Mouse (Mus musculus) 3134 (cell line): ENCODE measurements around the gene Snx15.
A peak's percentile ranks its signal among the peaks of the same experiment; 100 is the strongest.
"Not testable (repeated sequence)": the region's sequence is repeated elsewhere in the genome, so short reads cannot be mapped to it uniquely, and the experiment has no call there.

Experiments used
- DNase-seq: peaks from one replicate; pipeline ENCODE4 v3.0.0-alpha.2; 2011; ENCODE audit warnings: low spot score; ENCODE audit not compliant: insufficient read length; ENCODE audit errors: extremely low read depth

The Snx15 gene

DNA sequence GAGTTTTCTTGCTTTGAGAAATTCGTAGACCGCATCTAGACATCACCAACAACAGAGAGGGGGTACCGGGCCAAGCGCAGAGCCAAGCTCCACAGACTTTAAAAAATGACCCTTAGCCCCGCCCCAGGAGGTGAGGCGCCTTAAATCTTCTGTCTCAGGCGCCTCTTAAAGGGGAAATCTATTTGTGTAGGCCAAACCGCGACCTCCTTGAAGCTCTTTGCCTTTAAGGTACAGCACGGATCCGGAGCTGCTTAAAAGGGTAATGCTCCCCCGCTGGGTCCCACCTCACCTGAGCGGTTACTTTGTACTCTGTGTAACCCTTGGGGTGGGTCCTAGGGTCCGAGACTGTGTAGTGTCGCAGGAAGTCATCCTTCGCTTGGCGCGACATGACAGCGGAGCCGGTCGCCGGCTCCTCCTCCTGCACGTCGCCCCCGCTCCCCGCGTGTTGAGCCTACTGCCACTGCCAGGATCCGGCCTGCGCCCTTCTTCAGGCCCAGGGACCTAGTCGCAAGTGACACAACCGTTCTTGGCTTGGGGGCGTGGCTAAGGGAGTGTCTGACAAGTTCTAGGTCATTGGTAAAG, at the start of gene Snx15:
TSS of gene Snx15 (minus strand) at position 545 of the 582 bp plus-strand sequence.
- DNase-seq = peak; percentile 97

GRCm38 (mm10) chr19:6174771-6175170, 46.7 kb upstream of the Snx15 start:
- no peak for DNase-seq

DNA sequence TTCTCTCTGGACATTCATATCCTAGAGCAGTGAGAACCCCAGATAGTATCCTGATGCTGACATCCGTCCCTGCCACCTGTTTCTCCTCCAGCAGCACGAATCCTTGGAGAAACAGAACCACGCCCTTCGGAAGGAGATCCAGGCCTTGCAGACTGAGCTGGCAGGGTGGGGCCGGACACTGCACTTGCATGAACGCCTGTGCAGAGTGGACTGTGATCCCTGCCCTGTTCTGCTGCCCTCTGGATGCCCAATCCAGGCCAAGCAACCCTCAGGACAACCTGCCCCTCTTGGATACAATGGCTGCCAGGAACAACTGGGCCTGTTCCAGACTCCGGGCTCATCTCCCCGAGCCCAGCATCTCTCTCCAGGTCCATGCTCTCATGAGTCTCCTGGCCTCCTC, 43.1 kb upstream of the Snx15 start:
- no peak for DNase-seq

- no peak for DNase-seq
Observed at GRCm38 (mm10) chr19:6166750-6167149, 38.6 kb upstream of the Snx15 start.

- DNase-seq = no peak
Observed at GRCm38 (mm10) chr19:6163872-6164547, 35.9 kb upstream of the Snx15 start.

DNA sequence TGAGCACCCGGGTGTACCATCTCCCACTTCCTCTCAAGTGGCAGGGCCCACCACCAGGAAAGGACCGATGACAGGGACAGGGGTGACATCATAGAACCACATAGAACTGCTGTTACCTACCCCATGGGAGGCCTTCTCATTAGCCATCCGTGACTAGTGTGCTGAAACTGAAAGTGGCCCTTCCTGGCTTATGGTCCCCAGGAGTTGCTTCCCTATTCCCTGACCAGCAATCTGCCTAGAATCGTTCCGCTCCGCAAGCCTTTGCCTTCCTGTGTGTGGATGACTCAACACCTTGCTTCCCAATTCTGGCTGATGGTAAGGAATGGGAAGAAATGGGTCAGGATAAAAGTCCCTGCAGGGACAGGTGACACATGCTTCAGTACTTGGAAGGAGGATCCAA, 29.1 kb upstream of the Snx15 start:
- DNase-seq = peak; percentile 53

DNA sequence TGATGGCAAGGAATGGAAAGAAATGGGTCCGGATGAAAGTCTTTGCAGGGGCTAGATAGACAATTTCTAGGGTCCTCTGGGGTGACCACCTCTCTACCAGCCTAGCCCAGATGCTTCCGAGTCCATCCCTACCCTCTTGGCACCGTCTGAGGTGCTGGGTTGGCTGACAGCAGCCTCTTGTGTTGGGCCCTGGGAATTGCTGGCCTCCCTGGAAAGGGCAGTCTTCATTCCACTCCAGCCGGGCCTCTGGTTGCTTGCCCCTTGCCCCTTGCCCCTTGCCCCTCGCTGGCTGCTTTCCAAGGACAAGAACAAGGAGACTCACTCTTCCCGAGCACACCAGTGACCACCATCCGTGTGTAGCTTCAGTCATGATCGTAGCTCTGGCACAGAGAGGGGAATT, 28.3 kb upstream of the Snx15 start:
- no peak for DNase-seq

GRCm38 (mm10) chr19:6155174-6155573, 27.1 kb upstream of the Snx15 start:
- no peak for DNase-seq

- DNase-seq = no peak
Observed at GRCm38 (mm10) chr19:6144842-6145241, 16.7 kb upstream of the Snx15 start.

GRCm38 (mm10) chr19:6141394-6141749, 13.3 kb upstream of the Snx15 start, which contains the start of gene Arl2:
Gene Arl2 (minus strand): TSS chr19:6141548.
- no peak for DNase-seq

GRCm38 (mm10) chr19:6140678-6141393, 12.7 kb upstream of the Snx15 start, which contains the start of gene Batf2:
Gene Batf2 (plus strand): TSS chr19:6140983.
- DNase-seq = peak; percentile 94

- no peak for DNase-seq
Observed at GRCm38 (mm10) chr19:6140374-6140677, 12.2 kb upstream of the Snx15 start.

DNA sequence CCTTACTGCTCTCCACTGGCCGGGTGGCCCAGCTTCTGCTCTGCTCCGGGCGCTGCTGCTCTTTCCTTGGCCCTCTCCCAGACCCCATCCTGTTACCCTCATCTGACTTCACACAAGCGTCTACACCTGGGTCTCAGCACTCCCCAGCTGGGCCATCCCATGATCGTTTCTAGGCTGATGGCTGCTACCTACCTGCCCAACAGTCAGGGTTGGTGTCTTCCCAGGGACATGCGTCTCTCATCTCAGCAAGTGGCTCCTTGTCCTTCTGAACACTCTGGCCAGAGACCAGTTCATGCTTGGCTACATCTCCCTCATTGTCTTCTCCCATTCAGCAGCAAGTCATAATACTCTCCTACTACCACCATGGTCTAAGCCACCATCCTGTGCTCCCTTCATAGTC, 11.6 kb upstream of the Snx15 start:
- no peak for DNase-seq

DNA sequence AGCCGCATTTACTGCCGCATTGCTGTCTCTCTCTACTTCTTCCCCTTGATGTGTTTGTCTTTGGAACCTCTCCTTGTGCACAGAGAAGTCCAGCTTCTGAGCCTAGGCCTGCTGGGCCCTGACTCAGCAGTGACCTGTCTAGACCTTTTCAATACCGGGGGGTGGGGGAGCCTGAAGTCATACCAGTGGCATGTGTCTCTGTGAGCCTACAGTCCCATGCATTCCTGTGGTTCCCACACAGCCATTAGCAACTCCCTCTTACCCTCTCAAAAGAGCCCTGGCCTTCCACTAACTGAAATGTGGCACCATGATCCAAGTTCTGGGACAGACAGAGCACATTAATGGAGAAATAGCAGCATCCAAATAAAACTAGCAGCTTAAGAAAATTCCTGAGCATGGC, 8.3 kb upstream of the Snx15 start:
- DNase-seq = peak; percentile 74

- DNase-seq = not testable (repeated sequence)
Observed at GRCm38 (mm10) chr19:6133197-6133596, 5.1 kb upstream of the Snx15 start.

GRCm38 (mm10) chr19:6132171-6132827, 4.2 kb upstream of the Snx15 start:
- DNase-seq = no peak

DNA sequence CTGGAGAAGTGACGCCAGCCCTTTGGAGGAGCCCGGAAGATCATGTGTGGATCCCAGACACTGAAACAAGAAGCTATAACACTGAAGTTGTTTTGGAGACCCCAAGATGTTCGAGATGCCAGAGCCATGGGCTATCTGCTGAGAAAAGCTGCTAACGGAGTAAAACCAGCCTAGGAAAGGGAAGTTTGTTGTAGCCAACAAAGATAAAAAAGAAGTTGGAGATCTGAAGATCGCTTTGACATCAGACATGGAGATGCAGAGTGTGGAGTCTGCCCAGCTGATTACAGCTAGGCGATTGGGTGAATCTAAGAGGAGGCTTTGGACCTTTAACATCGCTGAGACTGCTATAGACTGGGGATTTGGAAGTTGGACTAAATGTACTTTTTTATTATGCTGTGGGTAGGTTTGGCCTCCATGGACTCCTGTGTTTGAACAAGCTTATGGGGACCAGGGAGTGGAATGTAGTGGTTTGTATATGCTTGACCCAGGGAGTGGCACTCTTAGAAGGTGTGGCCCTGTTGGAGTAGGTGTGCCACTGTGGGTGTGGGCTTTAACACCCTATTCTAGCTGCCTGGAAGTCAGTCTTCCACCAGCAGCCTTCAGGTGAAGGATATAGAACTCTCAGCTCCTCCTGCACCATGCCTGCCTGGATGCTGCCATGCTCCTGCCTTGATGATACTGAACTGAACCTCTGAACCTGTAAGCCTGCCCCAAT, 2.5 kb upstream of the Snx15 start:
- DNase-seq = not testable (repeated sequence)

- DNase-seq = no peak
Observed at GRCm38 (mm10) chr19:6126789-6127580, 1.1 kb downstream of the Snx15 start.

- peak; percentile 47 for DNase-seq
Observed at GRCm38 (mm10) chr19:6126289-6126688, 1.8 kb downstream of the Snx15 start.

- DNase-seq = no peak
Observed at GRCm38 (mm10) chr19:6124898-6125297, 3.2 kb downstream of the Snx15 start.
